Mouse (Mus musculus) CD8-positive naive resting alpha-beta T cell, adult 57 days (primary cell): ENCODE data around the gene Spint3. TPM values are rescaled to one million over a fixed set of nuclear protein-coding genes. Genes with fewer than 3 reads are reported as not detected.

Experiments used
- total RNA-seq: library from RNA; stranded (reverse); gene quantifications from one replicate; pipeline ENCODE4 v1.2.4, GENCODE M21; 2023

The Spint3 gene
- not detected for total RNA-seq

GRCm38 (mm10) chr2:164573359-164573758 lies at the start of gene Spint3:
Gene Spint3, minus strand, starts transcription at chr2:164573459.

GRCm38 (mm10) chr2:164613471-164613870 lies 40.2 kb upstream of the Spint3 start, which contains the start of the genes Wfdc6b and Wfdc8:
Gene Wfdc6b, plus strand, starts transcription at chr2:164613522.
Gene Wfdc8, minus strand, starts transcription at chr2:164613626.

GRCm38 (mm10) chr2:164593494-164593893 lies 20.2 kb upstream of the Spint3 start, which contains the start of gene Eppin:
Gene Eppin, minus strand, starts transcription at chr2:164593594.

GRCm38 (mm10) chr2:164585025-164585725 lies 11.9 kb upstream of the Spint3 start, which contains the start of gene Wfdc6a:
Gene Wfdc6a, minus strand, starts transcription at chr2:164585447.

GRCm38 (mm10) chr2:164562391-164563188 lies 10.7 kb downstream of the Spint3 start, which contains the start of gene Wfdc2:
Gene Wfdc2, plus strand, starts transcription at chr2:164562413.

Other genes with a start within 250 kb of the Spint3 start
- not detected for gene Svs5, start 240.7 kb downstream of the Spint3 start, total RNA-seq
- gene Slpi, start 184.4 kb downstream of the Spint3 start, total RNA-seq = 3.9 TPM
- gene Rbpjl, start 170.3 kb downstream of the Spint3 start, total RNA-seq = not detected
- not detected for gene Matn4, start 168.3 kb downstream of the Spint3 start, total RNA-seq
- 11.7 TPM for gene Sdc4, start 129.6 kb downstream of the Spint3 start, total RNA-seq
- 44.3 TPM for gene Sys1, start 116.5 kb downstream of the Spint3 start, total RNA-seq
- gene Gm20458, start 112.5 kb downstream of the Spint3 start, total RNA-seq = 6.3 TPM
- gene Trp53tg5, start 99.7 kb downstream of the Spint3 start, total RNA-seq = not detected
- gene Dbndd2, start 87.4 kb downstream of the Spint3 start, total RNA-seq = 5.1 TPM
- 56.1 TPM for gene Pigt, start 75.9 kb downstream of the Spint3 start, total RNA-seq
- not detected for gene Wfdc2, start 11.0 kb downstream of the Spint3 start, total RNA-seq
- gene Wfdc6a, start 12.0 kb upstream of the Spint3 start, total RNA-seq = not detected
- not detected for gene Eppin, start 20.1 kb upstream of the Spint3 start, total RNA-seq
- gene Wfdc6b, start 40.1 kb upstream of the Spint3 start, total RNA-seq = not detected
- gene Wfdc8, start 40.2 kb upstream of the Spint3 start, total RNA-seq = not detected
- not detected for gene Wfdc16, start 65.3 kb upstream of the Spint3 start, total RNA-seq
- not detected for gene Wfdc10, start 82.6 kb upstream of the Spint3 start, total RNA-seq
- not detected for gene Wfdc9, start 83.1 kb upstream of the Spint3 start, total RNA-seq
- gene Wfdc11, start 100.6 kb upstream of the Spint3 start, total RNA-seq = not detected
- gene Wfdc13, start 111.6 kb upstream of the Spint3 start, total RNA-seq = not detected
- gene Spint4, start 125.0 kb upstream of the Spint3 start, total RNA-seq = not detected
- gene Spint5, start 141.8 kb upstream of the Spint3 start, total RNA-seq = not detected
- gene Wfdc3, start 172.5 kb upstream of the Spint3 start, total RNA-seq = not detected
- 43.0 TPM for gene Dnttip1, start 172.5 kb upstream of the Spint3 start, total RNA-seq
- not detected for gene Ube2c, start 196.4 kb upstream of the Spint3 start, total RNA-seq
- gene Tnnc2, start 206.5 kb upstream of the Spint3 start, total RNA-seq = not detected
- gene Snx21, start 212.4 kb upstream of the Spint3 start, total RNA-seq = 0.70 TPM
- 60.3 TPM for gene Acot8, start 231.4 kb upstream of the Spint3 start, total RNA-seq
- gene Zswim3, start 231.6 kb upstream of the Spint3 start, total RNA-seq = 3.5 TPM
- 7.7 TPM for gene Zswim1, start 249.2 kb upstream of the Spint3 start, total RNA-seq